15 mouse cellular contexts compared by ENCODE assay signal in genomic region chr10:60290739-60291110, GRCm38 (mm10). TPM values are rescaled to one million over a fixed set of nuclear protein-coding genes. Genes with fewer than 3 reads are reported as not detected.
DNase-seq lines count a peak whose midpoint lies in the region; ATAC-seq and TF ChIP-seq lines count a peak whose summit lies in the region.
"Had no signal": no experiment of that assay in that cellular context is flagged by ENCODE, and none has a peak within 500 bp of the region (broad histone marks: within the 10 kb centered on the region; RNA-seq: fewer than 3 reads in every experiment).

No protein-coding gene starts in this region.

- H3K4me1 ChIP-seq in heart, embryonic 12.5 days (replicated peaks) = peaks cover 51% of the 10 kb centered on the region
- H3K4me1 ChIP-seq in heart, adult 2 months (ENCODE audit: control insufficient read depth, insufficient read depth, low read length) = peaks cover 35% of the 10 kb centered on the region
- H3K4me1 ChIP-seq in megakaryocyte, embryonic 14.5 days = peaks cover 95% of the 10 kb centered on the region
- H3K4me1 ChIP-seq in liver, embryonic 13.5 days (replicated peaks) = peaks cover 63% of the 10 kb centered on the region
- H3K4me1 ChIP-seq in stomach, postnatal 0 days (replicated peaks; ENCODE audit: control insufficient read depth, insufficient read depth) = peaks cover 12% of the 10 kb centered on the region

- no peak overlapping the region for H3K4me3 ChIP-seq in heart, embryonic 12.5 days
- no peak overlapping the region for H3K4me3 ChIP-seq in heart, adult 2 months
- H3K4me3 ChIP-seq in megakaryocyte, embryonic 14.5 days (replicated peaks) = peak overlapping the region; percentile 85
- 0 out of 2 replicates have a peak overlapping the region, but pooled peaks have one; percentile 8 for H3K4me3 ChIP-seq in liver, embryonic 13.5 days (replicated peaks)
- H3K4me3 ChIP-seq in stomach, postnatal 0 days (ENCODE audit: low read depth, low read length) = no peak overlapping the region
- H3K4me3 ChIP-seq: limb, embryonic 13.5 days; midbrain, embryonic 13.5 days; myocyte had no signal

- H3K9ac ChIP-seq in heart, embryonic 12.5 days = no peak overlapping the region
- no peak overlapping the region for H3K9ac ChIP-seq in heart, adult 2 months (ENCODE audit: low read depth, low read length)
- H3K9ac ChIP-seq in liver, embryonic 13.5 days = peak overlapping the region; percentile 24; the same call in 1 of the 2 replicates
- H3K9ac ChIP-seq in stomach, postnatal 0 days (ENCODE audit: low read length) = no peak overlapping the region
- H3K9ac ChIP-seq: forebrain, postnatal 0 days; limb, embryonic 13.5 days had no signal

- WGBS in heart, embryonic 12.5 days = 70% methylated on average over 8 of the region's 8 CpGs
- WGBS in heart, adult 2 months = 67% methylated on average over 8 of the region's 8 CpGs
- 61% methylated on average over 8 of the region's 8 CpGs for WGBS in liver, embryonic 13.5 days (ENCODE audit: insufficient replicate concordance)
- 40% methylated on average over 8 of the region's 8 CpGs for WGBS in stomach, postnatal 0 days

- H3K27ac ChIP-seq in heart, embryonic 12.5 days (ENCODE audit: poor library complexity, severe bottlenecking) = no peak overlapping the region
- H3K27ac ChIP-seq in heart, adult 2 months = no peak overlapping the region; the same call in 1 of the 2 replicates
- peak overlapping the region; percentile 63 for H3K27ac ChIP-seq in liver, embryonic 13.5 days
- H3K27ac ChIP-seq in stomach, postnatal 0 days (replicated peaks) = peak overlapping the region; percentile 79
- H3K27ac ChIP-seq: limb, embryonic 13.5 days; midbrain, embryonic 13.5 days had no signal

- TF ChIP-seq POLR2A in heart, adult 2 months (IDR thresholded peaks at IDR 0.05; ENCODE audit: insufficient read depth, low read depth, low read length) = no peak

- DNase-seq in heart, adult 2 months = no peak
- DNase-seq in liver, embryonic 13.5 days = no peak
- DNase-seq in stomach, postnatal 0 days (ENCODE audit: low spot score) = peak; percentile 66
- no peak for DNase-seq in right cerebral cortex, adult 18-20 months
- DNase-seq in B cell, adult 2 months = no peak
- DNase-seq: adrenal gland, adult 2 months; cerebellum, adult 9-11 months; forebrain, postnatal 0 days; gastrocnemius, postnatal 14 days had no signal

- no peaks in the 10 kb centered on the region for H3K9me3 ChIP-seq in heart, embryonic 12.5 days (replicated peaks)
- no peaks in the 10 kb centered on the region for H3K9me3 ChIP-seq in megakaryocyte, embryonic 14.5 days
- H3K9me3 ChIP-seq in liver, embryonic 13.5 days (replicated peaks) = no peaks in the 10 kb centered on the region
- H3K9me3 ChIP-seq in stomach, postnatal 0 days (ENCODE audit: control insufficient read depth, low read length) = no peaks in the 10 kb centered on the region
- H3K9me3 ChIP-seq: limb, embryonic 13.5 days; midbrain, embryonic 13.5 days had no signal

- intact Hi-C loops in heart, adult 2 months (cut with DNase I) = no loop called here

- H3K4me2 ChIP-seq in heart, embryonic 12.5 days = no peak overlapping the region
- peak overlapping the region; percentile 48 for H3K4me2 ChIP-seq in liver, embryonic 13.5 days
- H3K4me2 ChIP-seq in stomach, postnatal 0 days (replicated peaks; ENCODE audit: low read depth) = no peak overlapping the region
- H3K4me2 ChIP-seq: limb, embryonic 13.5 days; midbrain, embryonic 13.5 days had no signal

- H3K27me3 ChIP-seq in heart, embryonic 12.5 days (replicated peaks) = no peaks in the 10 kb centered on the region
- no peaks in the 10 kb centered on the region for H3K27me3 ChIP-seq in heart, adult 2 months (ENCODE audit: control insufficient read depth, insufficient read depth, low read length)
- no peaks in the 10 kb centered on the region for H3K27me3 ChIP-seq in megakaryocyte, embryonic 14.5 days (replicated peaks)
- H3K27me3 ChIP-seq in liver, embryonic 13.5 days = no peaks in the 10 kb centered on the region
- no peaks in the 10 kb centered on the region for H3K27me3 ChIP-seq in stomach, postnatal 0 days (ENCODE audit: control insufficient read depth, insufficient read depth, low read length)
- H3K27me3 ChIP-seq: limb, embryonic 13.5 days; midbrain, embryonic 13.5 days had no signal

- H3K36me3 ChIP-seq in heart, embryonic 12.5 days = peaks cover 40% of the 10 kb centered on the region
- peaks cover 11% of the 10 kb centered on the region; the same call in 1 of the 2 replicates for H3K36me3 ChIP-seq in heart, adult 2 months (ENCODE audit: control insufficient read depth, insufficient read depth, low read length)
- peaks cover 61% of the 10 kb centered on the region for H3K36me3 ChIP-seq in megakaryocyte, embryonic 14.5 days (replicated peaks; ENCODE audit: low read length)
- H3K36me3 ChIP-seq in liver, embryonic 13.5 days = peaks cover 44% of the 10 kb centered on the region
- peaks cover 24% of the 10 kb centered on the region for H3K36me3 ChIP-seq in stomach, postnatal 0 days (ENCODE audit: control insufficient read depth, insufficient read depth, low read length)

- ATAC-seq in heart, embryonic 12.5 days (ENCODE audit: insufficient number of reproducible peaks, low FRiP score) = peak; percentile 46; the same call in 1 of the 2 replicates
- no peak for ATAC-seq in megakaryocyte, adult 5-6 weeks (ENCODE audit: poor library complexity, severe bottlenecking)
- peak; percentile 29 for ATAC-seq in liver, embryonic 13.5 days (ENCODE audit: low read depth)
- ATAC-seq in stomach, postnatal 0 days (ENCODE audit: low FRiP score, low TSS enrichment) = peak; percentile 76
- ATAC-seq: forebrain, postnatal 0 days; midbrain, embryonic 13.5 days had no signal

- H3K79me2 ChIP-seq in heart, adult 2 months (replicated peaks; ENCODE audit: control insufficient read depth, insufficient read depth, low read length) = peaks cover 8% of the 10 kb centered on the region

- no peak for TF ChIP-seq CTCF in heart, adult 2 months (IDR thresholded peaks at IDR 0.05)
- TF ChIP-seq CTCF in stomach, postnatal 0 days (IDR thresholded peaks at IDR 0.05; ENCODE audit: low read depth) = no peak

- TF ChIP-seq EP300 in heart, adult 2 months (IDR thresholded peaks at IDR 0.05; ENCODE audit: insufficient read depth, low read depth, low read length) = no peak
- no peak for TF ChIP-seq EP300 in stomach, postnatal 0 days (optimal IDR thresholded peaks at IDR 0.05)

RNA-seq across cellular contexts. Expression of gene Psap, which starts 13.3 kb away (rescaled TPM):
- 95.6 and 100.0 TPM in 2 replicates for polyA plus RNA-seq in heart, embryonic 12.5 days (2016; fragmentation: Nextera tagmentation; extraction: Ambion mirVana)
- total RNA-seq in heart, adult 2 months (2021) = 1,000 to 10,000 TPM; 1,146 to 1,291 TPM
- polyA plus RNA-seq in heart, adult 2 months (2012; rRNA removed) = 1,270 and 1,818 TPM in 2 replicates
- 220 and 417 TPM in 2 replicates for polyA plus RNA-seq in megakaryocyte, embryonic 14.5 days (2012; ENCODE audit: insufficient read depth, low replicate concordance)
- 2,144 and 2,167 TPM in 2 replicates for total RNA-seq in megakaryocyte, adult 5-6 weeks (2015)
- 2,372 and 2,545 TPM in 2 replicates for total RNA-seq in megakaryocyte, adult 5-6 weeks (2017)
- 52.6 and 54.5 TPM in 2 replicates for polyA plus RNA-seq in liver, embryonic 13.5 days (2015; fragmentation: Nextera tagmentation; extraction: Ambion mirVana)
- 128 and 129 TPM in 2 replicates for polyA plus RNA-seq in stomach, postnatal 0 days (2015; fragmentation: Nextera tagmentation; extraction: Ambion mirVana)

RNA-seq across cellular contexts. Expression of gene Vsir, which starts 55.9 kb away (rescaled TPM):
- 1.8 TPM in 2 replicates for polyA plus RNA-seq in heart, embryonic 12.5 days (2016; fragmentation: Nextera tagmentation; extraction: Ambion mirVana)
- 10 to 100 TPM; 14.9 to 20.9 TPM for total RNA-seq in heart, adult 2 months (2021)
- 28.1 and 39.7 TPM in 2 replicates for polyA plus RNA-seq in heart, adult 2 months (2012; rRNA removed)
- 29.9 and 107 TPM in 2 replicates for polyA plus RNA-seq in megakaryocyte, embryonic 14.5 days (2012; ENCODE audit: insufficient read depth, low replicate concordance)
- 267 and 312 TPM in 2 replicates for total RNA-seq in megakaryocyte, adult 5-6 weeks (2015)
- total RNA-seq in megakaryocyte, adult 5-6 weeks (2017) = 783 and 809 TPM in 2 replicates
- polyA plus RNA-seq in liver, embryonic 13.5 days (2015; fragmentation: Nextera tagmentation; extraction: Ambion mirVana) = 3.7 and 4.9 TPM in 2 replicates
- 4.2 and 4.3 TPM in 2 replicates for polyA plus RNA-seq in stomach, postnatal 0 days (2015; fragmentation: Nextera tagmentation; extraction: Ambion mirVana)

Comparison
In these comparisons a context has a peak if more than half of its experiments do, and no peak if none do; other contexts are left out.
1. H3K27ac ChIP-seq: peak in liver, embryonic 13.5 days (single experiment) and stomach, postnatal 0 days (single experiment); none in heart, embryonic 12.5 days (single experiment) and heart, adult 2 months (single experiment).
2. H3K4me3 ChIP-seq: peak in megakaryocyte, embryonic 14.5 days (single experiment) and liver, embryonic 13.5 days (single experiment); none in heart, embryonic 12.5 days (single experiment), heart, adult 2 months (single experiment) and stomach, postnatal 0 days (single experiment).